Mouse (Mus musculus) cerebral cortex, adult 2 months (tissue): ENCODE results near the gene Ccpg1os.

Source experiments
- WGBS: fragments of 180-500 bp; shearing (Covaris S2); methylation state at CpG from one replicate; pipeline ENCODE4 v1.1.7; 2018; 5-methylcytosine and 5-hydroxymethylcytosine counted together

Gene Ccpg1os

GRCm38 (mm10) chr9:72985250-72986220 lies at the start of gene Ccpg1os, which contains the start of gene Ccpg1:
TSS of gene Ccpg1os (minus strand) at chr9:72985382.
TSS of gene Ccpg1 (plus strand) at chr9:72985429.
- under 1% methylated on average over 88 of the region's 88 CpGs for WGBS

- 95% methylated on average over 1 of the region's 1 CpGs for WGBS
Measured at GRCm38 (mm10) chr9:73033406-73033805, 48.2 kb upstream of the Ccpg1os start.

GRCm38 (mm10) chr9:73031421-73031820 lies 46.2 kb upstream of the Ccpg1os start:
- 77% methylated on average over 4 of the region's 4 CpGs for WGBS

GRCm38 (mm10) chr9:73030443-73030842 lies 45.3 kb upstream of the Ccpg1os start:
- 94% methylated on average over 1 of the region's 1 CpGs for WGBS

GRCm38 (mm10) chr9:73025818-73026636 lies 40.8 kb upstream of the Ccpg1os start:
- WGBS, result 19% methylated on average over 17 of the region's 17 CpGs

GRCm38 (mm10) chr9:73020566-73021097 lies 35.5 kb upstream of the Ccpg1os start:
- WGBS, result 91% methylated on average over 5 of the region's 5 CpGs

- WGBS, result 67% methylated on average over 10 of the region's 10 CpGs
Measured at GRCm38 (mm10) chr9:73019841-73020240, 34.7 kb upstream of the Ccpg1os start.

- WGBS, result 78% methylated on average over 13 of the region's 13 CpGs
Measured at GRCm38 (mm10) chr9:73014724-73015123, 29.5 kb upstream of the Ccpg1os start.

GRCm38 (mm10) chr9:73012629-73013028 lies 27.4 kb upstream of the Ccpg1os start:
- 78% methylated on average over 4 of the region's 4 CpGs for WGBS

- 57% methylated on average over 3 of the region's 3 CpGs for WGBS
Measured at GRCm38 (mm10) chr9:73008384-73008783, 23.2 kb upstream of the Ccpg1os start.

GRCm38 (mm10) chr9:73006175-73006574 lies 21.0 kb upstream of the Ccpg1os start:
- WGBS, result 97% methylated on average over 3 of the region's 3 CpGs

- WGBS, result 76% methylated on average over 6 of the region's 6 CpGs
Measured at GRCm38 (mm10) chr9:73005106-73005505, 19.9 kb upstream of the Ccpg1os start.

- WGBS, result 88% methylated on average over 8 of the region's 8 CpGs
Measured at GRCm38 (mm10) chr9:73004076-73004475, 18.9 kb upstream of the Ccpg1os start.

GRCm38 (mm10) chr9:73002177-73002576 lies 17.0 kb upstream of the Ccpg1os start:
- WGBS, result 51% methylated on average over 3 of the region's 3 CpGs

- WGBS, result 81% methylated on average over 13 of the region's 13 CpGs
Measured at GRCm38 (mm10) chr9:73001314-73002011, 16.3 kb upstream of the Ccpg1os start.

GRCm38 (mm10) chr9:73000487-73000886 lies 15.3 kb upstream of the Ccpg1os start:
- 59% methylated on average over 2 of the region's 2 CpGs for WGBS

- WGBS, result 62% methylated on average over 7 of the region's 7 CpGs
Measured at GRCm38 (mm10) chr9:72996806-72997205, 11.6 kb upstream of the Ccpg1os start.

GRCm38 (mm10) chr9:72992576-72992975 lies 7.4 kb upstream of the Ccpg1os start:
- 68% methylated on average over 5 of the region's 5 CpGs for WGBS

GRCm38 (mm10) chr9:72991420-72991819 lies 6.2 kb upstream of the Ccpg1os start:
- 93% methylated on average over 2 of the region's 2 CpGs for WGBS

GRCm38 (mm10) chr9:72988706-72989105 lies 3.5 kb upstream of the Ccpg1os start:
- WGBS, result 89% methylated on average over 5 of the region's 5 CpGs

- 58% methylated on average over 3 of the region's 3 CpGs for whole genome bisulfite sequencing
Measured at GRCm38 (mm10) chr9:72987703-72988102, 2.5 kb upstream of the Ccpg1os start.
